Mouse (Mus musculus): ENCODE measurements around the gene Ptpro.

DNA sequence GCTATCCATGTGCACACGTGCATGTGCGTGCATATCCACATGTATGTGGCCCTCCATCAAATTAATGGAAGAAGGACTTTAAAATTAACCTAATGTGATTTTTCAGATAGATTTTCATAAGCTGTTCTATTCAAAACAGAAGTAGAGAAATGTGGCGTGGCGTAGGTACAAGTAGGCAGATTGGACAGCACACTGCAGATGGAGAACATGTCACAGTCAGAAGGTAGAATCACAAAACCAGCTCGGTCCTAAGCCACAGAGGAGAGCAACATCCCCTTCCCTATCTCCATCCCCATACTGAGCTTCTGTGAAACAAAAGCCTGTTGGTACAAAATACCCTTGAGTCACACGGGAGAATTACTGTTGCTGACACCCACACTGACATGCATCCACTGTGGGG lies 34.3 kb downstream of the Ptpro start:
- TF ChIP-seq CTCF (IDR thresholded peaks at IDR 0.05; ENCODE audit: borderline replicate concordance, insufficient read depth, low read depth, low read length) (no peak), POLR2A (IDR thresholded peaks at IDR 0.05; ENCODE audit: borderline replicate concordance, insufficient read depth, low read length) (no peak)

All from cerebellum, adult 2 months (tissue).